Mouse (Mus musculus): ENCODE measurements at regions not wholly inside any gene's neighbourhood (a gene's known extent, or its start where the extent isn't known, plus 50 kb on each side); places are given as distances from the start of the nearest gene placed in this dataset.

DNA sequence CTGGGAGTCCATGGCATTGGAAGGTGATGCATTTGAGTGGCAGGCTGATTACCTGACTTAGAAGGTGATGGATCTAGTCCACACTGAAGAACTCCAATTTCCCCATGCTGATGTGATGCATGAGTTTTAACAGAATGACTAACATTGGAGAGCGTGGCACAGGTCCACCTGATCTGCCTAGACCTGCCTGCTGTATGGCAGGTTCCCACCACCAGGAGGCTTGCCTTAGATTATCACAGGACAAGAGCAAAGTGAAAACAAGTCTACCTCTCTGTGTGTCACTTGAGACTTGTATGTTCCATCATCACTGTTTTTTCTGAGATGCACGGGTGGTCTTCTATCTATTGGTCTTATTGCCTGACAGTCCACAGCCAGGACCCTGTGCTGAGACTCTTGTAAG, 478.3 kb downstream of the Bnc2 start:
- Histone ChIP-seq H3K9me3 (ENCODE audit: low read length) (no peaks in the 10 kb centered on the region), H3K36me3 (ENCODE audit: insufficient read depth, low read length) (no peaks in the 10 kb centered on the region), H3K9ac (replicated peaks; ENCODE audit: low read length, poor library complexity, severe bottlenecking) (no peak overlapping the region), H3K4me1 (ENCODE audit: insufficient read depth, low read length) (no peaks in the 10 kb centered on the region), H3K27ac (ENCODE audit: low read depth, low read length) (no peak overlapping the region), H3K4me3 (ENCODE audit: low read depth, low read length) (no peak overlapping the region), H3K4me2 (ENCODE audit: low read depth, low read length, poor library complexity, severe bottlenecking) (no peak overlapping the region), H3K27me3 (ENCODE audit: insufficient read depth, low read length) (no peaks in the 10 kb centered on the region)
- peak; percentile 31; the same call in 1 of the 2 replicates for TF ChIP-seq CTCF (IDR thresholded peaks at IDR 0.05)
- DNase-seq (ENCODE audit: low spot score) (no peak), ATAC-seq (ENCODE audit: low FRiP score) (no peak)
- 93% methylated on average over 2 of the region's 2 CpGs for WGBS

DNA sequence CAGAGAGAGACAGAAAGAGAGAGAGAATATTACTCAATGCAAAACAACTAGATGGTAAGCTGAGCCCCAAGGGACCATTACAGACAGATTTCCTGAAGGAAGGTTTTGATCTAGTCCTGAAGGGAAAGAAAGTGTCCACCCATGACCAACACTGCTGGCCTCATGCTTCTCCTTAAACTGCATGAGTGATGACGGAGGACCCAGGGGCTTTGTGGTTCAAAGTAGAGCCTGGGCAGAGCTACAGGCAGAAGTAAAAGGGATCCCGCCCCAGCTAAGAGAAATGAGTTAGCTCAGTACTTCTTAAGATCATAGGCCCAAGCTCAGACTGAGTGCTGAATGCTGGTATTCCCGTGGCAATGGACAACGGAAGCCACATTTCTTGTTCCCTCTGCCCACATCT, 476.9 kb downstream of the Bnc2 start:
- ATAC-seq (ENCODE audit: low FRiP score) (no peak), DNase-seq (ENCODE audit: low spot score) (no peak)
- H3K9me3 ChIP-seq (ENCODE audit: low read length): no peaks in the 10 kb centered on the region
- no peak for TF ChIP-seq CTCF (IDR thresholded peaks at IDR 0.05)
- H3K4me2 ChIP-seq (ENCODE audit: low read depth, low read length, poor library complexity, severe bottlenecking): no peak overlapping the region
- WGBS: 90% methylated on average over 4 of the region's 4 CpGs
- H3K27ac ChIP-seq (ENCODE audit: low read depth, low read length): no peak overlapping the region
- no peak overlapping the region for H3K4me3 ChIP-seq (ENCODE audit: low read depth, low read length)
- H3K36me3 ChIP-seq (ENCODE audit: insufficient read depth, low read length): no peaks in the 10 kb centered on the region
- no peak overlapping the region for H3K9ac ChIP-seq (replicated peaks; ENCODE audit: low read length, poor library complexity, severe bottlenecking)
- H3K27me3 ChIP-seq (ENCODE audit: insufficient read depth, low read length): no peaks in the 10 kb centered on the region
- no peaks in the 10 kb centered on the region for H3K4me1 ChIP-seq (ENCODE audit: insufficient read depth, low read length)

DNA sequence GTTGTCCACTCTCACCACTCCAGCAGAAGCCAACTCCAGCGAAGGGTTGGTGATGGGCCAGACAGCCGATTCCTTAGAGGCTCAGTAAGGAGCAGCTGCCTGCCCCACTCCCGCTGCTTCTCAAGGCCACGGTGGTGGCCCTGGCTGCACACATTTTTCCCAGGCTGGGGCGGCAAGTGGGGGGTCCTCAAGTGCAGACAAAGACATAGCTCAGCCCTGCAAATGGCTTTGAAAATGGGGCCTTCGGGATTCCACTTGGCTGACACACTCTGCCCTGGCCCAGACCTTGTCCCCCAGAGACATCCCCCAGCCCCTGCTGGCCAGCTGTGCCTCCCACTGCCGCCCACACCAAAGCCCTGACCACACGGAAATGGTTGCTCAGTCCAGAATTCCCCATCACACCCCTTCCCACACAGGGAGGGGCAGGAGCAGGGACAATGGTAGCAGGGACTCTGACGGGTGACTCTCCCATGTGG, 475.9 kb downstream of the Bnc2 start:
- peak; percentile 49 for DNase-seq (ENCODE audit: low spot score)
- no peak overlapping the region for H3K27ac ChIP-seq (ENCODE audit: low read depth, low read length)
- ATAC-seq (ENCODE audit: low FRiP score): peak; percentile 49; the same call in 1 of the 2 replicates
- no peak overlapping the region for H3K9ac ChIP-seq (replicated peaks; ENCODE audit: low read length, poor library complexity, severe bottlenecking)
- no peaks in the 10 kb centered on the region for H3K36me3 ChIP-seq (ENCODE audit: insufficient read depth, low read length)
- WGBS: 39% methylated on average over 9 of the region's 9 CpGs
- H3K4me2 ChIP-seq (ENCODE audit: low read depth, low read length, poor library complexity, severe bottlenecking): no peak overlapping the region
- H3K4me1 ChIP-seq (ENCODE audit: insufficient read depth, low read length): no peaks in the 10 kb centered on the region
- H3K27me3 ChIP-seq (ENCODE audit: insufficient read depth, low read length): no peaks in the 10 kb centered on the region
- H3K4me3 ChIP-seq (ENCODE audit: low read depth, low read length): no peak overlapping the region
- no peaks in the 10 kb centered on the region for H3K9me3 ChIP-seq (ENCODE audit: low read length)
- TF ChIP-seq CTCF (IDR thresholded peaks at IDR 0.05): no peak

- Histone ChIP-seq H3K27ac (ENCODE audit: low read depth, low read length) (no peak overlapping the region), H3K9me3 (ENCODE audit: low read length) (no peaks in the 10 kb centered on the region), H3K4me2 (ENCODE audit: low read depth, low read length, poor library complexity, severe bottlenecking) (no peak overlapping the region), H3K4me1 (ENCODE audit: insufficient read depth, low read length) (no peaks in the 10 kb centered on the region), H3K9ac (replicated peaks; ENCODE audit: low read length, poor library complexity, severe bottlenecking) (no peak overlapping the region), H3K27me3 (ENCODE audit: insufficient read depth, low read length) (no peaks in the 10 kb centered on the region), H3K36me3 (ENCODE audit: insufficient read depth, low read length) (no peaks in the 10 kb centered on the region), H3K4me3 (ENCODE audit: low read depth, low read length) (no peak overlapping the region)
- ATAC-seq (ENCODE audit: low FRiP score): no peak
- no peak for TF ChIP-seq CTCF (IDR thresholded peaks at IDR 0.05)
- WGBS: 69% methylated on average over 3 of the region's 3 CpGs
- DNase-seq (ENCODE audit: low spot score): no peak
Measured at GRCm38 (mm10) chr4:84201001-84201400, 474.1 kb downstream of the Bnc2 start.

GRCm38 (mm10) chr4:84202231-84202630, 472.8 kb downstream of the Bnc2 start:
- Histone ChIP-seq H3K27ac (ENCODE audit: low read depth, low read length) (no peak overlapping the region), H3K4me2 (ENCODE audit: low read depth, low read length, poor library complexity, severe bottlenecking) (no peak overlapping the region), H3K9ac (replicated peaks; ENCODE audit: low read length, poor library complexity, severe bottlenecking) (no peak overlapping the region), H3K4me3 (ENCODE audit: low read depth, low read length) (no peak overlapping the region), H3K9me3 (ENCODE audit: low read length) (no peaks in the 10 kb centered on the region), H3K27me3 (ENCODE audit: insufficient read depth, low read length) (no peaks in the 10 kb centered on the region), H3K4me1 (ENCODE audit: insufficient read depth, low read length) (no peaks in the 10 kb centered on the region), H3K36me3 (ENCODE audit: insufficient read depth, low read length) (no peaks in the 10 kb centered on the region)
- 10% methylated on average over 2 of the region's 2 CpGs for WGBS
- TF ChIP-seq CTCF (IDR thresholded peaks at IDR 0.05): no peak
- ATAC-seq (ENCODE audit: low FRiP score) (no peak), DNase-seq (ENCODE audit: low spot score) (peak; percentile 59)

DNA sequence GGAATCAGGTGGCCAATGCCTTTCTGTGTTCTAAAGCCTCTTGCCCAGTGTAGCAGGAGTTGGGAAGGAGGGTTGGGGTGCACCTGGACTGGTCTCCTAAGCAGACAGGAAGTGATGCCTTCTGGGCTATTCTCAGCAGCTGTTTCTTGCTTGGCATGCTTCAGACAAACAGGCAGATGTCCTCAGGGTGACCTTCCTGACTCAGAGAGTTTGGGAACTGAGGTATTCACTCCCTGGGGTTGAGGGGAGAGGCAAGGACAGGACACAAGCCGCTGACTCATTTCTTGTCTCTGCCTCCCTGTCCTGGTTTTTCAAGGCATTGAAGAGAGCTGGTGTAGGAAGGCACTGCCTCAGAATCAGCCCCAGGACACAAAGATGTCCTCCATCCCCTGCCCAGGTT, 471.4 kb downstream of the Bnc2 start:
- no peak for TF ChIP-seq CTCF (IDR thresholded peaks at IDR 0.05)
- 80% methylated on average over 1 of the region's 1 CpGs for WGBS
- DNase-seq (ENCODE audit: low spot score) (no peak), ATAC-seq (ENCODE audit: low FRiP score) (no peak)
- no peaks in the 10 kb centered on the region for H3K27me3 ChIP-seq (ENCODE audit: insufficient read depth, low read length)
- H3K4me2 ChIP-seq (ENCODE audit: low read depth, low read length, poor library complexity, severe bottlenecking): no peak overlapping the region
- no peaks in the 10 kb centered on the region for H3K36me3 ChIP-seq (ENCODE audit: insufficient read depth, low read length)
- H3K4me1 ChIP-seq (ENCODE audit: insufficient read depth, low read length): no peaks in the 10 kb centered on the region
- H3K27ac ChIP-seq (ENCODE audit: low read depth, low read length): no peak overlapping the region
- H3K9ac ChIP-seq (replicated peaks; ENCODE audit: low read length, poor library complexity, severe bottlenecking): no peak overlapping the region
- H3K9me3 ChIP-seq (ENCODE audit: low read length): no peaks in the 10 kb centered on the region
- H3K4me3 ChIP-seq (ENCODE audit: low read depth, low read length): no peak overlapping the region

Measured in midbrain, postnatal 0 days (tissue).